Mouse (Mus musculus) C2C12 (cell line): Measurements from ENCODE around the gene Trmt13.

Experiments used
- CTCF ChIP-seq: IDR thresholded peaks from one replicate; pipeline ENCODE4 v1.5.1; 2011; ENCODE audit not compliant: control insufficient read depth, insufficient read depth, insufficient read length
- MAX ChIP-seq: IDR thresholded peaks from one replicate; pipeline ENCODE4 v1.6.1; 2011; ENCODE audit warnings: mild to moderate bottlenecking, control low read depth
- MYOG ChIP-seq: IDR thresholded peaks from one replicate; pipeline ENCODE4 v1.6.1; 2011; ENCODE audit not compliant: control insufficient read depth, insufficient read length; ENCODE audit errors: extremely low read depth
- USF1 ChIP-seq: IDR thresholded peaks from one replicate; pipeline ENCODE4 v1.6.1; 2011; ENCODE audit warnings: low read depth, mild to moderate bottlenecking, control low read depth, moderate library complexity

DNA sequence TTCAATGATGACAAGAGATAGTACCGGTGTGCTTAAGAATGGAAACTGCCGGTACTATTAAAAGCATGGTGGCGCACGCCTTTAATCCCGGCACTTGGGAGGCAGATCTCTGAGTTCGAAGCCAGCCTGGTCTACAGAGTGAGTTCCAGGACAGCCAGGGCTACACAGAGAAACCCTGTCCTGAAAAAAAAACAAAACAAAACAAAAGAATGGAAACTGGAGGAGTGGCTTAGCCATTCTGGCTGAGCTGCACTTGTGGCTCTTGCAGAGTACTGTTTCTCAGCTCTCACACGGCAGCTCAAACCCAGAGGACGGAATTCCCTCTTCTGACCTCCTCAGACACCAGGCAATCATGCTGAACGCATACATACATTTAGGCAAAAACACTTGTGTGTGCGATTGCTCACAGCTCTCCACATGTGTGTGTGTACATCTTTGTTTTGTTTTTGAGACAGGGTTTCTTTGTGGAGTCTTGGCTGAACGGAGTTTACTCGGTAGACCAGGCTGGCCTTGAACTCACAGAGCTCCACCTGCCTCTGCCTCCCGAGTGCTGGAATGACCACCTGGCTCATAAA lies 45.6 kb upstream of the Trmt13 start:
- TF ChIP-seq CTCF (no peak), MAX (no peak), USF1 (no peak), MYOG (no peak)
